Mouse (Mus musculus) embryonic facial prominence, embryonic 10.5 days (tissue): ENCODE measurements around the gene H2afx. TPM values are rescaled to one million over a fixed set of nuclear protein-coding genes. Genes with fewer than 3 reads are reported as not detected.
"Not testable (repeated sequence)": the region's sequence is repeated elsewhere in the genome, so short reads cannot be mapped to it uniquely, and the experiment has no call there.

Source experiments
- DNase-seq: peaks from one replicate; pipeline ENCODE4 v3.0.0-alpha.2; 2017; ENCODE audit warnings: low spot score
- H3K27ac ChIP-seq: fragments of 300-500 bp; sonication (generic); replicated peaks from 2 replicates; pipeline ENCODE4 v1.5.1; 2016; ENCODE audit warnings: mild to moderate bottlenecking
- H3K27me3 ChIP-seq: fragments of 300-500 bp; sonication (generic); replicated peaks from 2 replicates; pipeline ENCODE4 v1.6.1; 2016; ENCODE audit warnings: low read depth, mild to moderate bottlenecking; ENCODE audit not compliant: poor library complexity, severe bottlenecking
- H3K36me3 ChIP-seq: fragments of 300-500 bp; sonication (generic); replicated peaks from 2 replicates; pipeline ENCODE4 v1.6.1; 2016; ENCODE audit warnings: mild to moderate bottlenecking, moderate library complexity
- H3K4me1 ChIP-seq: fragments of 300-500 bp; sonication (generic); 2 replicates; pipeline ENCODE4 v1.6.1; 2016
- H3K4me3 ChIP-seq: fragments of 300-500 bp; sonication (generic); 2 replicates; pipeline ENCODE4 v1.5.1; 2016; ENCODE audit warnings: mild to moderate bottlenecking, moderate library complexity
- H3K9me3 ChIP-seq: fragments of 300-500 bp; sonication (generic); 2 replicates; pipeline ENCODE4 v1.6.1; 2016; ENCODE audit warnings: mild to moderate bottlenecking
- WGBS: fragments of 180-500 bp; shearing (Covaris S2); methylation state at CpG from one replicate; pipeline ENCODE4 v1.1.7; 2016; 5-methylcytosine and 5-hydroxymethylcytosine counted together
- polyA plus RNA-seq: library from polyadenylated mRNA; unstranded; fragments of >200 nt; fragmentation: Nextera tagmentation; extraction: Ambion mirVana; gene quantifications from 2 replicates; pipeline ENCODE4 v1.2.1, GENCODE M21; 2016

H2afx gene
- polyA plus RNA-seq, 1 experiment from 2014 or later, result 615 TPM

DNA sequence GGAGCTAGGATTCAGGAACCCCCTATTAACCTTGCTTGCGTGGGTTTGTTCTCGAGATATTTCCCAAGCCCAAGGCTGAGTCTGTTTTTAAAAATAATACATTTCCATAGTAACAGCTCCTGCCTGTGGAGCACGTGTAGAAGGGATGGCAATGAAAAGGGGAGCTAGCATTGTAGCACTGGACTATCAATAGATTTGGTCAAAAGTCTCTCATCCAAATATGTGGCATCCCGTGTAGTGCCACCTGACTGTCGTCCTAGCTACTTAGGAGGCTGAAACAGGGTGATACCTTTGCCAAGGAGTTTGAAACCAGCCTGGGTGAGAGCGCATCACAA is 13.7 kb upstream of the H2afx start:
- Histone ChIP-seq H3K9me3 (no peaks in the 10 kb centered on the region), H3K27ac (peak overlapping the region; percentile 77), H3K36me3 (peaks cover 14% of the 10 kb centered on the region), H3K27me3 (peaks cover 10% of the 10 kb centered on the region), H3K4me3 (peak overlapping the region; percentile 86), H3K4me1 (peaks cover 36% of the 10 kb centered on the region)
- 27% methylated on average over 6 of the region's 6 CpGs for WGBS
- DNase-seq, result no peak

DNA sequence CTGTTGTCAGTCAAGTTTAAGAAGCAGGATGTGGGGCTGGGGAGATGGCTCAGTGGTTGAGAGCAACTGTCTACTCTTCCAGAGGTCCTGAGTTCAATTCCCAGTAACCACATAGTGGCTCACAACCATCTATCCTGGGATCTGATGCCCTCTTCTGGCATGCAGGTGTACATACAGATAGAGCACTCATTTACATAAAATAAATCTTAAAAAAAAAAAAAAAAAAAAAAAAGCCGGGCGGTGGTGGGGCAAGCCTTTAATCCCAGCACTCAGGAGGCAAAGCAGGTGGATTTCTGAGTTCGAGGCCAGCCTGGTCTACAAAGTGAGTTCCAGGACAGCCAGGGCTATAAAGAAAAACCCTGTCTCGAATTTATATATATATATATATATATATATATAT is 10.8 kb upstream of the H2afx start:
- peaks cover 41% of the 10 kb centered on the region for H3K4me1 ChIP-seq
- H3K27ac ChIP-seq, DNase-seq, H3K36me3 ChIP-seq, H3K9me3 ChIP-seq, H3K4me3 ChIP-seq, H3K27me3 ChIP-seq: not testable (repeated sequence)
- WGBS, result 92% methylated on average over 4 of the region's 4 CpGs

DNA sequence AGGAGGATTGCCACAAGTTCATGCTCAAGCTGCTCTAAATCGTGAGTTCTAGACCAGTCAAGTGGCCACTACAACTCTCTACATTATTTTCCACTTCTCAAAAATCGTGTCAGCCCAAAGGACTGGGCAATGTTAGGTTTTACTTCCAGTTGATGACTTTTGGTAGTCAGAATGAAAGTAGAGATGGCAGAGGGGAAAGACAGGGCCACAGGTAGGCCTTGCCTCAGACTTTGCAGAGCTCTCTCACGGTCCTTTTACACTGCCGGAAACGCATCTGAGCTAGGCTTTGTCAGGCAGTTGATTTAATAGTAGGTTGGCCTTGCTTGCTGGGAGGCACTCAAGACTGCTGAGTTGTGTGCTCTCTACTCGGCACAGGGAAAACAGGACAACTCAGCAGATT is 10.3 kb upstream of the H2afx start:
- no peak for DNase-seq
- no peak overlapping the region for H3K4me3 ChIP-seq
- no peaks in the 10 kb centered on the region for H3K9me3 ChIP-seq
- 82% methylated on average over 6 of the region's 6 CpGs for WGBS
- H3K4me1 ChIP-seq, result peaks cover 36% of the 10 kb centered on the region
- H3K27ac ChIP-seq, result no peak overlapping the region
- peaks cover 12% of the 10 kb centered on the region for H3K36me3 ChIP-seq
- H3K27me3 ChIP-seq, result peaks cover under 1% of the 10 kb centered on the region; the same call in 1 of the 2 replicates

DNA sequence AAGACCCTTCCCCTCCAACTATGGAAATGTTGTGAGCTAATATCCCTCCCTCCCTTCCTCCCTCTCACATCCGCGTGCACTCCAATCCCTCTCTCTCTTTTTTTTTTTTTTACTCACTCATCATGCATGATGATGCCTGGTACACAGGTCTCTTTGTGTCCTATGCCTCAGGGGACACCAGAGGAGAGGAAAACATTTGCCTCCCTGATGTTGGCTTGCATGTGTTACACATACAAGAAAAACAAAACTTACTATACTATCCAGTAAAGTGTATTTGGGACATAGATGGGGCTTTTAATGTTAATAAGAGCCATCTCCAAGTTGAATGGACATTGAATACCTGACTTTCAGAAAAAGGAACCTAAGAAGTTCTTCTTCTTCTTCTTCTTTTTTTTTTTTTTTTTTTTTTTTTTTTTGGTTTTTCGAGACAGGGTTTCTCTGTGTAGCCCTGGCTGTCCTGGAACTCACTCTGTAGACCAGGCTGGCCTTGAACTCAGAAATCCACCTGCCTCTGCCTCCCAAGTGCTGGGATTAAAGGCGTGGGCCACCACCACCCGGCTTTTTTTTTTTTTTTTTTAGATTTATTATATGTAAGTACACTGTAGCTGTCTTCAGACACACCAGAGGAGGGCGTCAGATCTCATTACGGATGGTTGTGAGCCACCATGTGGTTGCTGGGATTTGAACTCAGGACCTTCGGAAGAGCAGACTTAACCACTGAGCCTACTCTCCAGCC is 9.3 kb upstream of the H2afx start:
- not testable (repeated sequence) for H3K27me3 ChIP-seq, H3K9me3 ChIP-seq, DNase-seq
- WGBS, result 71% methylated on average over 7 of the region's 8 CpGs
- H3K4me1 ChIP-seq, result peaks cover 29% of the 10 kb centered on the region
- H3K36me3 ChIP-seq, result peaks cover 22% of the 10 kb centered on the region
- peak overlapping the region; percentile 98; the same call in 1 of the 2 replicates for H3K27ac ChIP-seq
- peak overlapping the region; percentile 91 for H3K4me3 ChIP-seq

DNA sequence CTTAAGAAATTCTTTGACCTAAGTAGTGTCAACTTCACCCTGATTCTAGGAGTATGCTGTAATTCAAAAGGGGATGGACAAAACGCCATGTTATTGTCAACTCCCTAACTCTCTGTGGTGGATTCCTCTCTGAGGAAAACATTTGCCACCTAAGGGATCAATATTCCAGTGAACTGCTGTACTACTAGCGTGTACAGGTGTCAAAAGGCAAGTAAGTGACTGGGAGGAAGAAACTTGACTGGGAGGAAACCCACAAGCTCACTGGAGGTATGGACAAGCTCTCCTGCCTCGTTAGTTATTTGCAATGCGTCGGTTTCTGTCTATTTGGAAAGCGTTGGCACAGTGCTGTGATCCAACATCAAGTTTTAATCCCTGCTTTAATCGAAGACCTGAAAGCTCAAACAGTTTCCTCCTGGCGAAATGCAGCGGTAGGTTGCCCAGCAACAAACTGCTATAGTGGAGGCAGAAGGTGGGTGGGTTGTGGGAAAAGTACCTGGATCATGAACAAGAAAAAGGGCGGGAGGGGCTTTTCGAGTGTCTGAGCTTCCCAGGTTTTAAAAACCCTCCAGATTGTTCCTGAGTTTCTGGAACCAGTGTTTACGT is 8.6 kb upstream of the H2afx start, which contains the start of gene Dpagt1:
Dpagt1 (plus strand) TSS at position 252 of the 603 bp plus-strand sequence.
- Histone ChIP-seq H3K9me3 (no peaks in the 10 kb centered on the region), H3K27ac (peak within 1 kb of the TSS; percentile 98), H3K4me1 (peaks cover 23% of the 10 kb centered on the region), H3K4me3 (peak within 1 kb of the TSS; percentile 91), H3K27me3 (no peaks in the 10 kb centered on the region), H3K36me3 (peaks cover 29% of the 10 kb centered on the region)
- no peak for DNase-seq
- WGBS, result 6% methylated on average over 12 of the region's 12 CpGs

DNA sequence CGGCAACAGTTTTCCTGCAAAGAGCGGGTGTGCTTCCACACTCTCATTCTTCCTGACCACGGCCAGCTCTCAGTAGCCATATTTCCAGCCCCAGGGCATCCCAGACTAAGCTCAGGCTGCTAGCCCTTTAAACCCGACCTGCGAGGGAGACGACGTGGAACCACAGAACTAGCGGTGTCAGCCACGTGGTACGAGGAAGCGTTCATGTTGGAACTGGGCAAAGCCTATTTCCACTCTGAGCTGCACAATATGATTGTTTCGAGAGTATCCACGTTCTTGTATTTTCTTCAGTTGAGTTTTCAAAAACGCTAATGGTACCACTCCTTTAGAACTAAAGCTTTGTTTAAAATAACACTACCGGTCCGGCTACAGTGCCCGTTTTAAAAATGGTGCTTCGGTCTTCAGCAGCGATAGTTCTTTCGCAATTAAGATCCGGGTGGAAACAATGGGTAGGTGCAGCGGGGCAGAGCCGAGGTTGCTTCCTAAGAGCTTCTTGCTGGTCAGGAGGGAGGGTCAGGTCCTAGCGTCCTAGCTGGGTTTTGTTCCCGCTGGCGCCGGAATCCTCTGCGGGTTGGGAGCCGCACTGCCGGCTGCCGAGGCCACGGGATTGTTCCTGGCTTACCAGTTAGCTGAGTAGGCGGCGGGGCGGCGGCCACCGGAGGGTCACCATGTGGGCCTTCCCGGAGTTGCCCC is 8.0 kb upstream of the H2afx start:
- Histone ChIP-seq H3K9me3 (no peaks in the 10 kb centered on the region), H3K4me1 (peaks cover 21% of the 10 kb centered on the region), H3K27me3 (no peaks in the 10 kb centered on the region), H3K36me3 (peaks cover 35% of the 10 kb centered on the region), H3K27ac (peak overlapping the region; percentile 98), H3K4me3 (peak overlapping the region; percentile 91)
- peak; percentile 87 for DNase-seq
- WGBS, result under 1% methylated on average over 38 of the region's 38 CpGs

DNA sequence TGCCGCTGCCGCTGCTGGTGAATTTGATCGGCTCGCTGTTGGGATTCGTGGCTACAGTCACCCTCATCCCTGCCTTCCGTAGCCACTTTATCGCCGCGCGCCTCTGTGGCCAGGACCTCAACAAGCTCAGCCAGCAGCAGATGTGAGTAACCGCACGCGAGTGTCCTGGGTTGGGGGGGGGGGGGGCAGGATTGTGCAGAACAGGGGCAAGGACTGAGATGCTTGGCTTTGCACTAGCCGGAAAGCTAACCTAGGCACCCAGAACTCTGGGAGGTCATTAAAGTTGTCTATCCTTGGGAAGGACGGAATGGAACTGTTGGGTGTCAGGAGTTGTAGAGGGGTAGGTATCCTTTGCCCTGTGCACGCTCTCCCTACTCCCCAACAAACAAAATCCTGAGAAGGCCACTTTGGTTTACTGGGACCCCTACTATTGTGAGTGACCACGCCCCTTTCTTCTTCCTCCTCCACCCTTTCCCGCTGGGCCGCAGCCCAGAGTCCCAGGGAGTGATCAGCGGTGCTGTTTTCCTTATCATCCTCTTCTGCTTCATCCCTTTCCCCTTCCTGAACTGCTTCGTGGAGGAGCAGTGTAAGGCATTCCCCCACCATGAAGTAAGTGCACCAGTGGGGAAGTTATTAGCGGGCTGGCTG is 7.3 kb upstream of the H2afx start:
- no peaks in the 10 kb centered on the region for H3K9me3 ChIP-seq
- no peaks in the 10 kb centered on the region for H3K27me3 ChIP-seq
- DNase-seq, result peak; percentile 63
- under 1% methylated on average over 22 of the region's 22 CpGs for WGBS
- peaks cover 21% of the 10 kb centered on the region for H3K4me1 ChIP-seq
- H3K36me3 ChIP-seq, result peaks cover 42% of the 10 kb centered on the region
- H3K4me3 ChIP-seq, result peak overlapping the region; percentile 91
- peak overlapping the region; percentile 98 for H3K27ac ChIP-seq

DNA sequence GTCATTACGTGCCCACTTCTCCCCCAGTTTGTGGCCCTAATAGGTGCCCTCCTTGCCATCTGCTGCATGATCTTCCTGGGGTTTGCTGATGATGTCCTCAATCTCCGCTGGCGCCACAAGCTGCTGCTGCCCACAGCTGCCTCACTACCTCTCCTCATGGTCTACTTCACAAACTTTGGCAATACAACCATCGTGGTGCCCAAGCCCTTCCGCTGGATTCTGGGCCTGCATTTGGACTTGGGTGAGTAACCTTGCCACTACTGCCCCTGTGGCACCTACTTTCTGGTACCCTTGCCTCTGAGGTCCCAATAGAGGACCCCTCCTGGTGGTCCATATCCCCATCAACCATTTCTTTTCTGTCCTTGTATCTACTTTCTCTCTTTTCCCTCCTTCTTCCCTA is 6.6 kb upstream of the H2afx start:
- Histone ChIP-seq H3K27ac (no peak overlapping the region), H3K36me3 (peaks cover 49% of the 10 kb centered on the region), H3K4me1 (peaks cover 21% of the 10 kb centered on the region), H3K9me3 (no peaks in the 10 kb centered on the region), H3K27me3 (no peaks in the 10 kb centered on the region), H3K4me3 (peak overlapping the region; percentile 91)
- 85% methylated on average over 5 of the region's 5 CpGs for WGBS
- DNase-seq, result no peak

DNA sequence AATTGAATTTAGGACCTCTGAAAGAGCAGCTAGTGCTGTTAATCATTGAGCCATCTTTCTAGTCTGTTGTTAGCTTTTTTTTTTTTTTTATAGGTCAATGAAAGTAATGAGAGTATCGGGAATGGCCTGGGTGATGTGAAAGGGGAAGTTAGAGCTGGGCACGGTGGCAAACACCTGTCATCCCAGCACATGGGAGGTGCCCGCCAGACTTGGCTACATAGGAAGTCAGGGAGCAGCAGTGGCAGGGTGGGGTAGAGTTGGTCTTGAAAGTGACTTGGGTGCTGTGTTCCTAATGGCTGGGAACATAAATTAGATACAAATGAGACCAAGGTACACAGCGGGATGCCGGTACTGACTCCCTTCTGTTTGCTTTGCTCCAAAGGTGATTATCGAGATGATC is 3.8 kb upstream of the H2afx start:
- 96% methylated on average over 6 of the region's 6 CpGs for WGBS
- Histone ChIP-seq H3K27me3 (no peaks in the 10 kb centered on the region), H3K9me3 (peaks cover 6% of the 10 kb centered on the region), H3K4me3 (no peak overlapping the region), H3K4me1 (peaks cover 19% of the 10 kb centered on the region), H3K27ac (no peak overlapping the region), H3K36me3 (peaks cover 62% of the 10 kb centered on the region)
- DNase-seq, result no peak

DNA sequence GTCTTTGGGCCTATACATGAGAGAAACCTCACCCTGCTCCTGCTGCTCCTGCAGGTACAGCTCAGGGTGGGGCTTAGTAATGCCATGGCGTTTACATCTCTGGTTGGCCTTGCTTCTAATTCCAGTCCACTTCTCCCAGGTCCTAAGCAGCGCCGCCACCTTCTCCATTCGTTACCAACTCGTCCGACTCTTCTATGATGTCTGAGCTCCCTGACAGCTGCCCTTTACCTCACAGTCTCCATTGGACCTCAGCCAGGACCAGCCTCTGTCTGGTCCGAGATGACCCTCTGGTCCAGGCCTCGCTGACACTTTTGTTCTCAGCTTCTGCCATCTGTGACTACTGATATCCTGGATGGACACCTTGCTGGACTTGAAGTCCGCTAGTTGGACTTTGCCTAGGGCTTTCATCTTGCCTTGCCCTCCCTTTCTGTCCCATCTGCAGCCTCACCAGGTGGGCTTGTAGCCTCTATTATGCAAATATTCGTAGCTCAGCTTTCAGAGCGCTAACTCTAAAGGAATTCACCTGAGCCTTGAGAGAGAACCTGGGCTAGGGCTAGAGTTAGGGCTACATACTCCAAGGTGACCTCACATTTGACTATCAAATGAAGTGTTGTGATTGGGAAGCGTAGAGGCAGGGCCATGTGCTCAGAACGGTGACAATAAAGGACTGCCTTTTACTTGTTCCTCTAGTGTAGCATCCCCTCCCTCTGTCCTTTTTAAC is 1.4 kb upstream of the H2afx start:
- H3K27ac ChIP-seq, result peak overlapping the region; percentile 98
- peaks cover 19% of the 10 kb centered on the region for H3K4me1 ChIP-seq
- H3K9me3 ChIP-seq, result peaks cover 6% of the 10 kb centered on the region
- H3K4me3 ChIP-seq, result peak overlapping the region; percentile 99; the same call in 1 of the 2 replicates
- no peak for DNase-seq
- peaks cover 81% of the 10 kb centered on the region for H3K36me3 ChIP-seq
- no peaks in the 10 kb centered on the region for H3K27me3 ChIP-seq
- 95% methylated on average over 13 of the region's 13 CpGs for WGBS

DNA sequence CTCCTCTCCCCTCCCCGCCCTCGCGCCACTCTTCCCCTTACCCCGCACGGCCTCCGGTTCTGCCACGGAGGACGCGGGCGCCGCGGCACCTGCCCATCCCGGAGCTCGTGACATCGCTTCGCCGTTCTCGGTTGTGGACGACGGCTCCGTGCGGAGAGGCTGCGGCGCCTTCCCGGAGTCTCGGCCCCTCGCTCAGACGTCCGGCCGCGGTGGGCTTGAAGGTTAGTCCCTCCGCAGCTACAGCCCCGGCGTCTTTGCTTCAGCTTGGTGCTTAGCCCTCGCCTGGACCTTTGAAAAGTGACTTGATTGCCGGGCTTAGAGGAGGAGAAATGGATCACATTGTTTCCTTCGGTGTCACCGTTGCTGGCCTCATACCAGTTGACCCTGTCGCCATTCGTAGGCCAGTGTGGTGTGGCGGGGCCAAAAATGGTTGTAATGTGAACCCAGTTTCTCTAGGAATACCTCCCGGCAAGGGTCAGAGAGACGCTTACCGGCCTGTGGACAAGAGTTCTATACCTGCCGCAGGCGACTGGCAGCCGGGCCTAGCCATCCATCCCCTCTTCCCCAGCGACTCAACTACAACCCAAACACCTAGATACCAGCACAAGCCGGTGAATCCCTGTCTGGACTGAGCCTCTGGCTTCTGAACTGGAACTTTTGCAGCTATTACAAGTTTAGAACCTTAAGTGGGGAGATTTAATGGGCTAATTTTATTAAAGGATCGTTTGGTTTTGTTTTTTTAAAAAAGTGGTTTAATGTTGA is 1.0 kb downstream of the H2afx start:
- Histone ChIP-seq H3K36me3 (peaks cover 79% of the 10 kb centered on the region), H3K4me1 (peaks cover 16% of the 10 kb centered on the region), H3K9me3 (peaks cover 6% of the 10 kb centered on the region), H3K27me3 (no peaks in the 10 kb centered on the region), H3K27ac (peak overlapping the region; percentile 98), H3K4me3 (peak overlapping the region; percentile 99)
- under 1% methylated on average over 50 of the region's 50 CpGs for WGBS
- DNase-seq, result peak; percentile 59
